Comparison of ENCODE assay signal across 8 mouse cellular contexts in genomic region chr2:18065708-18066030, GRCm38 (mm10). TPM values are rescaled to one million over a fixed set of nuclear protein-coding genes. Genes with fewer than 3 reads are reported as not detected.
DNase-seq lines count a peak whose midpoint lies in the region; ATAC-seq and TF ChIP-seq lines count a peak whose summit lies in the region.

No protein-coding gene starts in this region.

- TF ChIP-seq POLR2A in testis, adult 2 months (IDR thresholded peaks at IDR 0.05; ENCODE audit: control insufficient read depth, low read depth, low read length), result no peak

- H3K4me2 ChIP-seq in liver, embryonic 12.5 days, result peak overlapping the region; percentile 95

- intact Hi-C loops in gastrocnemius, adult 2 months (cut with DNase I), result loop anchor here (5.0 kb wide), 1 partner anchor 38 kb away; no protein-coding TSS in a partner anchor

- H3K27ac ChIP-seq in gastrocnemius, adult 2 months, result peak overlapping the region; percentile 99
- peak overlapping the region; percentile 95 for H3K27ac ChIP-seq in testis, adult 2 months (ENCODE audit: control insufficient read depth, insufficient read depth, low read depth, low read length)
- H3K27ac ChIP-seq in liver, embryonic 12.5 days, result peak overlapping the region; percentile 100

- peak overlapping the region; percentile 99 for H3K9ac ChIP-seq in liver, embryonic 12.5 days

- no peak for TF ChIP-seq CTCF in gastrocnemius, adult 2 months (IDR thresholded peaks at IDR 0.05)
- TF ChIP-seq CTCF in testis, adult 2 months (IDR thresholded peaks at IDR 0.05; ENCODE audit: control insufficient read depth, insufficient read depth, insufficient replicate concordance, low read depth, low read length), result no peak

- no peak for DNase-seq in gastrocnemius, adult 2 months
- DNase-seq in gastrocnemius, postnatal 25 days, result no peak
- DNase-seq in testis, postnatal 14 days (ENCODE audit: low spot score), result no peak
- DNase-seq in embryo, embryonic 9.5 days (ENCODE audit: extremely low spot score), result no peak
- no peak for DNase-seq in spleen, postnatal 36 days (ENCODE audit: low spot score in 2 of 2)
- no peak for DNase-seq in kidney, postnatal 10 days

- H3K4me3 ChIP-seq in gastrocnemius, adult 2 months, result peak overlapping the region; percentile 97
- H3K4me3 ChIP-seq in testis, adult 2 months (ENCODE audit: control insufficient read depth, low read depth, low read length), result peak overlapping the region; percentile 89
- H3K4me3 ChIP-seq in liver, embryonic 12.5 days, result peak overlapping the region; percentile 85

- no peaks in the 10 kb centered on the region for H3K9me3 ChIP-seq in liver, embryonic 12.5 days (replicated peaks)

- no peaks in the 10 kb centered on the region for H3K4me1 ChIP-seq in testis, adult 2 months (ENCODE audit: control insufficient read depth, insufficient read depth, low read length)
- peaks cover 21% of the 10 kb centered on the region for H3K4me1 ChIP-seq in liver, embryonic 12.5 days

- WGBS in liver, embryonic 12.5 days (ENCODE audit: insufficient replicate concordance), result 3% methylated on average over 6 of the region's 6 CpGs

- peak; percentile 38 for ATAC-seq in liver, embryonic 12.5 days

- no peaks in the 10 kb centered on the region for H3K27me3 ChIP-seq in testis, adult 2 months (ENCODE audit: control insufficient read depth, insufficient read depth, low read length)
- H3K27me3 ChIP-seq in liver, embryonic 12.5 days (replicated peaks), result no peaks in the 10 kb centered on the region

- H3K36me3 ChIP-seq in testis, adult 2 months (ENCODE audit: control insufficient read depth, insufficient read depth, low read length), result peaks cover 1% of the 10 kb centered on the region; the same call in 1 of the 2 replicates
- peaks cover 33% of the 10 kb centered on the region for H3K36me3 ChIP-seq in liver, embryonic 12.5 days

RNA-seq across cellular contexts. Expression of gene Mllt10, which starts 10.6 kb away (rescaled TPM):
- 10 to 100 TPM; 24.0 to 24.1 TPM for total RNA-seq in gastrocnemius, adult 2 months (2021)
- total RNA-seq in gastrocnemius, postnatal 25 days (2021), result 10 to 100 TPM; 15.1 to 18.5 TPM
- 155 and 165 TPM in 2 replicates for polyA plus RNA-seq in testis, adult 2 months (2012; rRNA removed)
- polyA plus RNA-seq in liver, embryonic 12.5 days (2016; fragmentation: Nextera tagmentation; extraction: Ambion mirVana), result 39.2 and 40.1 TPM in 2 replicates

RNA-seq across cellular contexts. Expression of gene Skida1, which starts 16.8 kb away (rescaled TPM):
- under 1 TPM; 0.14 to 0.46 TPM for total RNA-seq in gastrocnemius, adult 2 months (2021)
- under 1 TPM; 0.32 to 0.54 TPM for total RNA-seq in gastrocnemius, postnatal 25 days (2021)
- polyA plus RNA-seq in testis, adult 2 months (2012; rRNA removed), result 0.06 and 0.23 TPM in 2 replicates
- 1.0 and 1.2 TPM in 2 replicates for polyA plus RNA-seq in liver, embryonic 12.5 days (2016; fragmentation: Nextera tagmentation; extraction: Ambion mirVana)

RNA-seq across cellular contexts. Expression of gene A930004D18Rik, which starts 28.1 kb away (rescaled TPM):
- total RNA-seq in gastrocnemius, adult 2 months (2021), result under 1 TPM; 0.20 to 0.59 TPM
- total RNA-seq in gastrocnemius, postnatal 25 days (2021), result 1 to 10 TPM in 1 of 2 experiments, under 1 TPM in 1; 0.20 to 1.6 TPM
- 0.07 and 0.29 TPM in 2 replicates for polyA plus RNA-seq in testis, adult 2 months (2012; rRNA removed)
- 2.7 and 2.8 TPM in 2 replicates for polyA plus RNA-seq in liver, embryonic 12.5 days (2016; fragmentation: Nextera tagmentation; extraction: Ambion mirVana)
